Mouse (Mus musculus) mouse embryonic stem cell (cell line): ENCODE results near the gene Olfr1282.
"Not testable (repeated sequence)": the region's sequence is repeated elsewhere in the genome, so short reads cannot be mapped to it uniquely, and the experiment has no call there.

Source experiments
- in situ Hi-C, 2 experiments: fragments of 300-500 bp; cut with MboI; formaldehyde crosslinking; loops; 1 replicate in 1 of 2; 3 replicates in 1 of 2; pipeline ENCODE4 v1.14.3; 2019 to 2020; ENCODE audit warnings: low sequenced_read_pairs in 2 of 2, low pct_unique_long_range_greater_than_20kb in 1 of 2, mixed read lengths in 1 of 2; ENCODE audit not compliant: unreplicated experiment in 1 of 2

Gene Olfr1282

GRCm38 (mm10) chr2:111335976-111336375, at the start of gene Olfr1282:
Olfr1282 (minus strand) TSS chr2:111336076.
- in situ Hi-C loops = no loop called here

GRCm38 (mm10) chr2:111375222-111375621, 39.3 kb upstream of the Olfr1282 start, which contains the start of gene Olfr1284:
Olfr1284 (plus strand) TSS chr2:111375522.
- in situ Hi-C loops = no loop called here

- in situ Hi-C loops = no loop called here
These were observed 30.6 kb upstream of the Olfr1282 start, which contains the start of gene Olfr1283 for GRCm38 (mm10) chr2:111366490-111366889. Olfr1283 (plus strand) TSS chr2:111366790.

- in situ Hi-C loops = not testable (repeated sequence)
These were observed 2.2 kb downstream of the Olfr1282 start for GRCm38 (mm10) chr2:111333721-111334120.

GRCm38 (mm10) chr2:111326220-111326619, 9.7 kb downstream of the Olfr1282 start, which contains the start of gene Olfr1281:
Olfr1281 (plus strand) TSS chr2:111326520.
- in situ Hi-C loops = no loop called here

- in situ Hi-C loops = no loop called here
These were observed 22.2 kb downstream of the Olfr1282 start, which contains the start of gene Olfr1280 for GRCm38 (mm10) chr2:111313717-111314116. Olfr1280 (plus strand) TSS chr2:111314017.

GRCm38 (mm10) chr2:111300374-111300773, 35.5 kb downstream of the Olfr1282 start, which contains the start of gene Olfr1279:
Olfr1279 (plus strand) TSS chr2:111300635.
- in situ Hi-C loops = no loop called here

GRCm38 (mm10) chr2:111298541-111298940, 37.3 kb downstream of the Olfr1282 start:
- in situ Hi-C loops = no loop called here

- in situ Hi-C loops = no loop called here
These were observed 46.0 kb downstream of the Olfr1282 start, which contains the start of gene Olfr1278 for GRCm38 (mm10) chr2:111289836-111290235. Olfr1278 (plus strand) TSS chr2:111290136.
